Mouse (Mus musculus): ENCODE results near the gene Vmn1r219. TPM values are rescaled to one million over a fixed set of nuclear protein-coding genes. Genes with fewer than 3 reads are reported as not detected.
"Not testable (repeated sequence)": the region's sequence is repeated elsewhere in the genome, so short reads cannot be mapped to it uniquely, and the experiment has no call there.

The Vmn1r219 gene
- polyA plus RNA-seq (2016; fragmentation: Nextera tagmentation; extraction: Ambion mirVana): 0.03 and 0.04 TPM in 2 replicates

DNA sequence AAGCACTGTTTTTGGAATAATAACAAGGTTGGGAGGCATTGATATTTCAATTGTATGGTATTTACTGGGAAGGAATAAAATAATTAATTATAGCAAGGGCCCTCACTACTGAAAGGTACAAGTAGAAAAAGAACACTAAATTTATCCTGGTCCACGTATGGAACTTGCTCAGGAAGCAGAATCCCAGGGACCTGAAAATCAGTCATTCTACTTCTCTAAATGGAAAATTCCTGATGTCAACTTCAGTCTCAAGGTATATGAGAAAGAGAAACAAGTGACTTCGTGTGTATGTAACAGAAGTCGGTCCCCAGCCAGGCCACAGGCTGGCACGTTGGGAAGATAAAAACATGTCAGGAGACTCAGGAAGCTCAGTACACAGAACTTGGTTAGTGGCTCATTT is at the start of gene Vmn1r219:
Vmn1r219 (plus strand) TSS at position 301 of the 400 bp plus-strand sequence.
- Histone ChIP-seq H3K27me3 (no peaks in the 10 kb centered on the region), H3K4me2 (replicated peaks) (no peak within 1 kb of the TSS), H3K9me3 (no peaks in the 10 kb centered on the region), H3K27ac (no peak within 1 kb of the TSS), H3K36me3 (no peaks in the 10 kb centered on the region), H3K4me3 (no peak within 1 kb of the TSS), H3K9ac (no peak within 1 kb of the TSS), H3K4me1 (no peaks in the 10 kb centered on the region)
- WGBS: 80% methylated on average over 4 of the region's 4 CpGs
- no peak for ATAC-seq (ENCODE audit: insufficient number of reproducible peaks, insufficient read depth, low FRiP score, low TSS enrichment)

GRCm38 (mm10) chr13:23118126-23118525 is 41.0 kb upstream of the Vmn1r219 start, which contains the start of gene Vmn1r217:
Gene Vmn1r217 (minus strand): TSS chr13:23118226.
- not testable (repeated sequence) for H3K27me3 ChIP-seq; H3K27ac ChIP-seq; H3K9me3 ChIP-seq; H3K4me3 ChIP-seq; H3K9ac ChIP-seq; H3K4me1 ChIP-seq; H3K36me3 ChIP-seq; H3K4me2 ChIP-seq (replicated peaks); ATAC-seq (ENCODE audit: insufficient number of reproducible peaks, insufficient read depth, low FRiP score, low TSS enrichment)
- 64% methylated on average over 1 of the region's 1 CpGs for WGBS

DNA sequence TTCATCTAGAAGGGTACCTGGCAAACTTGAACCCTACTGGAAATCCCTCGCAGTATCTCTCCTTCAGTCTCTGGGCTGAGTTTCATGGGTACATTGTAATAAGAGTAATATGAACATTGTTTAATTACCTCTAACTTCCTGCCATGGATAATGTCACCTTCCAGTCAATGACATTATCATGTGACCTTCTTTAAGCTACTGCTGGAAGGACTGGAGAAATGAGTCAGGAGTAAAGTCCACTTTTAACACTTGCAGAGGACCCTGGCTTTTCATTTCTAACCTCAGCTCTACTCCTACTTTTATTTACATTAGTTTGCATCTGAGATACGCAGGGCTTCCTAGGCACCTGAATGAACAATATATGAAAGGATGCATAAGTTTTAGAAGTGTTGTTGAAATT is 38.5 kb upstream of the Vmn1r219 start:
- Histone ChIP-seq H3K9me3 (no peaks in the 10 kb centered on the region), H3K4me3 (no peak overlapping the region), H3K27ac (no peak overlapping the region), H3K9ac (no peak overlapping the region), H3K4me2 (replicated peaks) (no peak overlapping the region), H3K4me1 (no peaks in the 10 kb centered on the region), H3K27me3 (no peaks in the 10 kb centered on the region), H3K36me3 (no peaks in the 10 kb centered on the region)
- 86% methylated on average over 2 of the region's 2 CpGs for WGBS
- no peak for ATAC-seq (ENCODE audit: insufficient number of reproducible peaks, insufficient read depth, low FRiP score, low TSS enrichment)

DNA sequence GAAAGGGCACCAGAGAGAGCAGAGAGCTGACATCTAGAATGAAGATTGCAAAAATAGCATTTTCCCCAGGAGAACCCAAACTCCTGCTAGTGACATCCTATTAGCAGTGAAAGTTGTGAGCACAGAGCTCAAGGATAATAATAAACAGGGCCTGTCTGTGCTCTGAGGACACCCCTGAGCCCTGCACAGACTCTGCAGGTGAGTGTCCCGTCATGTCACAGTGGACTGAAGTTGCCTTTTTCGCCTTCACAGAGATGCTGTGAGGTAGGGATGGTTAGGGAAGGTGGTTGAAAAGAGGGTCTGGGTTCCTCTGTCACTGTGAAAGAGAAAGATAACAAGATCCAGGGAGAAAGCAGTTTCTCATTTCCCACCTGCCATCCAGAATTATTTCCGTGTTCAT is 26.0 kb upstream of the Vmn1r219 start, which contains the start of gene Vmn1r218:
Vmn1r218 (plus strand) TSS at position 57 of the 400 bp plus-strand sequence.
- no peak within 1 kb of the TSS for H3K27ac ChIP-seq
- no peaks in the 10 kb centered on the region for H3K9me3 ChIP-seq
- H3K4me3 ChIP-seq: no peak within 1 kb of the TSS
- H3K4me2 ChIP-seq (replicated peaks): no peak within 1 kb of the TSS
- H3K36me3 ChIP-seq: no peaks in the 10 kb centered on the region
- WGBS: 62% methylated on average over 3 of the region's 3 CpGs
- ATAC-seq (ENCODE audit: insufficient number of reproducible peaks, insufficient read depth, low FRiP score, low TSS enrichment): no peak
- H3K4me1 ChIP-seq: no peaks in the 10 kb centered on the region
- H3K27me3 ChIP-seq: no peaks in the 10 kb centered on the region
- H3K9ac ChIP-seq: no peak within 1 kb of the TSS

DNA sequence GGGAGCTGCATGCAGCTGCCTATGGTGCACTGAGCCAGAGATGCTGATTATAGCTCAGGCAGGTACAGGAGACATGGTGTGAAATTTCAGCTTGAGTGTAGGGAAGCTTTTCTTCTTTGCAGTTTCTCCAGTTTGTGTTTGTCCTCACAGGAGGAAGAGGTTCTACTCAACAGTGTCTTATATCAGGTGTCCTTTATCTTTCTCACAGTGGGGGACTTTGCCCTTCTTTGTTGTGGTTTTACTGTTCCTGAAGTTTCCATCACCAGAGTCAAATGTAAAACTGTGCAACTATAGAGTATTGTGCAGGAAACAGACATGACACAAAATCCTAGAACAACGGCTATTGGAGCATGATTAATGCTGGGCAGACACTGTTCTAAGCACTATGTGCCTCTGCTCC is 25.6 kb upstream of the Vmn1r219 start:
- H3K4me1 ChIP-seq: no peaks in the 10 kb centered on the region
- H3K4me2 ChIP-seq (replicated peaks): no peak overlapping the region
- no peaks in the 10 kb centered on the region for H3K9me3 ChIP-seq
- WGBS: 58% methylated on average over 1 of the region's 1 CpGs
- no peak for ATAC-seq (ENCODE audit: insufficient number of reproducible peaks, insufficient read depth, low FRiP score, low TSS enrichment)
- no peak overlapping the region for H3K4me3 ChIP-seq
- no peaks in the 10 kb centered on the region for H3K27me3 ChIP-seq
- no peak overlapping the region for H3K27ac ChIP-seq
- no peaks in the 10 kb centered on the region for H3K36me3 ChIP-seq
- no peak overlapping the region for H3K9ac ChIP-seq

DNA sequence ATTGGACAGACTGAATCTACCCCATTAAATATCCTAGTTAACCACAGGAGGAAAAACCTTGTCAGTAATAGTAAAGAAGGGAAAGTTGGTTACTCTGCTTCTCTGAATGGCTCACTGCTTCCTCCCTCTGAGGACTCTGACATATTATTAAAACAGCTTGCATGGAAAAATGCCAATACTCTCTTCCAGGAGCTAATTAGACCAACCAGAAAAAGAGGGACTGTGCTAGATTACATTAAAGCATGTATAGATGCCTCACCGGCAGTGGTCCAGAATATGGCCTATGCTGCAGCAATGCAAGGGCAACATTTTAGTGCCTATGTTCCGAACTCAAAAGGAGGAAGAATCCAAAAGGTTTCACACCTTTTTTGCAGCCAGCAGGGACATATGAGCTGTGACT is 20.2 kb upstream of the Vmn1r219 start:
- H3K4me2 ChIP-seq (replicated peaks): no peak overlapping the region
- H3K4me3 ChIP-seq: no peak overlapping the region
- no peak overlapping the region for H3K27ac ChIP-seq
- no peaks in the 10 kb centered on the region for H3K9me3 ChIP-seq
- no peak overlapping the region for H3K9ac ChIP-seq
- H3K36me3 ChIP-seq: no peaks in the 10 kb centered on the region
- no peaks in the 10 kb centered on the region for H3K4me1 ChIP-seq
- no peak for ATAC-seq (ENCODE audit: insufficient number of reproducible peaks, insufficient read depth, low FRiP score, low TSS enrichment)
- WGBS: 92% methylated on average over 2 of the region's 2 CpGs
- H3K27me3 ChIP-seq: no peaks in the 10 kb centered on the region

GRCm38 (mm10) chr13:23157848-23158247 is 1.3 kb upstream of the Vmn1r219 start:
- Histone ChIP-seq H3K4me3 (no peak overlapping the region), H3K9ac (no peak overlapping the region), H3K4me1 (no peaks in the 10 kb centered on the region), H3K4me2 (replicated peaks) (no peak overlapping the region), H3K36me3 (no peaks in the 10 kb centered on the region), H3K27me3 (no peaks in the 10 kb centered on the region), H3K27ac (no peak overlapping the region), H3K9me3 (no peaks in the 10 kb centered on the region)
- no peak for ATAC-seq (ENCODE audit: insufficient number of reproducible peaks, insufficient read depth, low FRiP score, low TSS enrichment)
- WGBS: 69% methylated on average over 3 of the region's 3 CpGs

GRCm38 (mm10) chr13:23166471-23166870 is 7.4 kb downstream of the Vmn1r219 start:
- not testable (repeated sequence) for H3K4me2 ChIP-seq (replicated peaks); ATAC-seq (ENCODE audit: insufficient number of reproducible peaks, insufficient read depth, low FRiP score, low TSS enrichment); H3K27me3 ChIP-seq; H3K27ac ChIP-seq; H3K9me3 ChIP-seq; H3K9ac ChIP-seq; H3K4me3 ChIP-seq; H3K36me3 ChIP-seq; H3K4me1 ChIP-seq
- 86% methylated on average over 4 of the region's 4 CpGs for WGBS

GRCm38 (mm10) chr13:23187875-23188274 is 28.8 kb downstream of the Vmn1r219 start, which contains the start of gene Vmn1r220:
Gene Vmn1r220 (minus strand): TSS chr13:23187975.
- Histone ChIP-seq H3K27ac (no peak within 1 kb of the TSS), H3K9ac (no peak within 1 kb of the TSS), H3K36me3 (no peaks in the 10 kb centered on the region), H3K4me3 (no peak within 1 kb of the TSS), H3K4me1 (no peaks in the 10 kb centered on the region), H3K27me3 (no peaks in the 10 kb centered on the region), H3K9me3 (no peaks in the 10 kb centered on the region), H3K4me2 (replicated peaks) (no peak within 1 kb of the TSS)
- no peak for ATAC-seq (ENCODE audit: insufficient number of reproducible peaks, insufficient read depth, low FRiP score, low TSS enrichment)
- 84% methylated on average over 2 of the region's 2 CpGs for WGBS

DNA sequence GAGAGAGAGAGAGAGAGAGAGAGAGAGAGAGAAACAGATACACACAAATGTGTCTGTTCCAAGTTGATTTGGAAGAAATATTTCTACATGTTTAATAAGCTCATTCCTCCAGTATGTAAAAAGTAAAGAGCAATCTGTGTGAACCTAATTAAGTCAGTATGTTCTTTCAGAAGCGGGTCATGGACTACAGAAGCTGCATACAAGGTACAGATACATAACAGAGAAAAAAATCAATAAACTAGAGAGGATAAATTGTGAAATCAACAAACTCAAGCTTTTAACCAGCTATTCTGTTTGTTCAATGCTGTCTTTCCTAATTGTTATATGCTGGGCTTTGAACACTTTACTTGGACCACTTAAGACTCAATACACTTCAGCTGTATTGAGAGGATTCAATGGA is 44.8 kb downstream of the Vmn1r219 start:
- H3K4me2 ChIP-seq (replicated peaks); H3K4me3 ChIP-seq; H3K27me3 ChIP-seq; H3K36me3 ChIP-seq; ATAC-seq (ENCODE audit: insufficient number of reproducible peaks, insufficient read depth, low FRiP score, low TSS enrichment); H3K9ac ChIP-seq; H3K27ac ChIP-seq; H3K9me3 ChIP-seq; H3K4me1 ChIP-seq: not testable (repeated sequence)
- 82% methylated on average over 1 of the region's 1 CpGs for WGBS

DNA sequence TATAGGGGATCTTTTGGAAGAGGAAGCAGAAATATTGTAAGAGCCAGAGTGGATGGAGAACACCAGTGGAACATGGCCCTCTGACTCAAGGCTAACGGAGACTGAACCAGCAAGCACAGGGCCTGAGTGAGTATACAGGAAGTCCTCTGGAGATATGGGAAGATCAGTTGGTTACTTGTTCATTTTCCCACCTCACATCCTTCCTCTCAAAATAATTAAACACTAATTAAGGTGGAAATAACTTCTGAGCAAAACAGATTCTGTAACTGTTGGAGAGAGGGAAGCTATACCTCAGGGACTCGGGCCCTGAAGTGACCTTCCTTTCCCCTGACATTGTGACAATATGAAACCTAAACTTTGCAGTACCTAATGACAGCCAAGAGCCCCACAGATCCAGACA is 54.7 kb downstream of the Vmn1r219 start, which contains the start of gene Vmn1r221:
Vmn1r221 (plus strand) TSS at position 301 of the 400 bp plus-strand sequence.
- ATAC-seq (ENCODE audit: insufficient number of reproducible peaks, insufficient read depth, low FRiP score, low TSS enrichment); H3K27me3 ChIP-seq: not testable (repeated sequence)
- WGBS: 82% methylated on average over 2 of the region's 2 CpGs

More for the DNA sequence above, 54.7 kb downstream of the Vmn1r219 start, which contains the start of gene Vmn1r221:
- H3K27ac ChIP-seq; H3K4me3 ChIP-seq; H3K36me3 ChIP-seq; H3K9me3 ChIP-seq; H3K4me2 ChIP-seq (replicated peaks); H3K4me1 ChIP-seq; H3K9ac ChIP-seq: not testable (repeated sequence)

Measured in embryonic facial prominence, embryonic 12.5 days (tissue).